In the genomic region with DNA sequence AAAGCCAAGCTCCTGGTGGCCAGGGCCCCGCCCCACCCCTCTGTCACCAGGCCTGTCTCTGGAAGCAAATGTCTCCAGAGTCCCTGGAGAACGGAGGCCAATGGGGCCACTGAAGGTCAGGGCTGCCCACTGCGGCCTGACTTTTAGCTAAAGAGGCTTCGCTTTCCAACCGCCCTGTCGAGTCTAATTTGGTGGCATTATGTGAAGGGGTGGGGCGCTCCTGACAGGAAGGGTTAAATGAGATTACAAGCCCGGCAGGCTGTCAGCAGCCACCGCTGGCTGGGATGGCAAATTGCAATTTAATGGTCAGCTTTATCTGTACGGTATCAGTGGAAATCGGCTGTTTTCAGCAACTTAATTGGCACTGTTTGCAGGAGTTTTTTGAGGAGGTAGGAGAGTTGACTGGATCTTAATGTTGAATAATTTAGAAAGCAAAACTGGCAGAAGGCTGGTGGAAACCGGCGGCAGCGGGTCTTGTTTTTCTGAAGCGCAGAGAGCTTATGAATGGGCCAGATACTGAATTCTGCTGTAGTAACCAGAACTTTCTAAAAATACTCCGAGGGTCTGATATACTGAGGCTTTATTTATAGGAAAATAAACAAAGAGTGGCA, we compare ENCODE assay signal across 14 mouse cellular contexts. TPM values are rescaled to one million over a fixed set of nuclear protein-coding genes. Genes with fewer than 3 reads are reported as not detected.
DNase-seq lines count a peak whose midpoint lies in the region; ATAC-seq and TF ChIP-seq lines count a peak whose summit lies in the region.
"Had no signal": no experiment of that assay in that cellular context is flagged by ENCODE, and none has a peak within 500 bp of the region (broad histone marks: within the 10 kb centered on the region; RNA-seq: fewer than 3 reads in every experiment).

No protein-coding gene starts in this region.

- TF ChIP-seq CTCF in midbrain, postnatal 0 days (IDR thresholded peaks at IDR 0.05), result no peak

- WGBS in heart, embryonic 11.5 days (ENCODE audit: insufficient replicate concordance), result 11% methylated on average over 16 of the region's 16 CpGs
- WGBS in embryonic facial prominence, embryonic 10.5 days, result 16% methylated on average over 16 of the region's 16 CpGs
- WGBS in hindbrain, embryonic 13.5 days, result 12% methylated on average over 16 of the region's 16 CpGs
- 16% methylated on average over 16 of the region's 16 CpGs for WGBS in midbrain, postnatal 0 days

- H3K27me3 ChIP-seq in heart, embryonic 11.5 days (ENCODE audit: control insufficient read depth, insufficient read depth, low read length), result peaks cover 17% of the 10 kb centered on the region
- H3K27me3 ChIP-seq in embryonic facial prominence, embryonic 10.5 days (replicated peaks; ENCODE audit: low read depth, poor library complexity, severe bottlenecking), result peaks cover 98% of the 10 kb centered on the region
- H3K27me3 ChIP-seq in hindbrain, embryonic 13.5 days, result peaks cover 82% of the 10 kb centered on the region
- peaks cover 24% of the 10 kb centered on the region; the same call in 1 of the 2 replicates for H3K27me3 ChIP-seq in midbrain, postnatal 0 days (ENCODE audit: insufficient read depth, low read length)

- no peaks in the 10 kb centered on the region for H3K36me3 ChIP-seq in heart, embryonic 11.5 days (ENCODE audit: control insufficient read depth, insufficient read depth, low read length)
- H3K36me3 ChIP-seq in embryonic facial prominence, embryonic 10.5 days (replicated peaks), result no peaks in the 10 kb centered on the region
- H3K36me3 ChIP-seq in hindbrain, embryonic 13.5 days, result no peaks in the 10 kb centered on the region
- no peaks in the 10 kb centered on the region for H3K36me3 ChIP-seq in midbrain, postnatal 0 days (ENCODE audit: insufficient read depth, low read length)
- H3K36me3 ChIP-seq: limb, embryonic 15.5 days had no signal

- H3K4me2 ChIP-seq in heart, embryonic 11.5 days, result peak overlapping the region; percentile 45
- peak overlapping the region; percentile 33 for H3K4me2 ChIP-seq in hindbrain, embryonic 13.5 days
- peak overlapping the region; percentile 28; the same call in 1 of the 2 replicates for H3K4me2 ChIP-seq in midbrain, postnatal 0 days (ENCODE audit: low read depth, low read length, poor library complexity, severe bottlenecking)
- H3K4me2 ChIP-seq: limb, embryonic 15.5 days had no signal

- DNase-seq in heart, adult 9 months (ENCODE audit: low spot score in 2 of 2), result no peak
- DNase-seq in embryonic facial prominence, embryonic 10.5 days (ENCODE audit: low spot score), result peak; percentile 64
- no peak for DNase-seq in midbrain, postnatal 0 days (ENCODE audit: low spot score)
- DNase-seq in cerebellum, adult 11-12 months, result no peak
- no peak for DNase-seq in ovary, postnatal 10 days (ENCODE audit: low spot score)
- DNase-seq in urinary bladder, postnatal 4 days (ENCODE audit: low spot score in 2 of 2), result no peak
- DNase-seq: heart, adult 11 months; kidney, postnatal 10 days; lung, postnatal 4 days had no signal

- no peak overlapping the region for H3K27ac ChIP-seq in heart, embryonic 11.5 days (ENCODE audit: low read depth, low read length)
- H3K27ac ChIP-seq in embryonic facial prominence, embryonic 10.5 days (replicated peaks), result no peak overlapping the region
- H3K27ac ChIP-seq in hindbrain, embryonic 13.5 days, result peak overlapping the region; percentile 66; the same call in 1 of the 2 replicates
- no peak overlapping the region; the same call in 1 of the 2 replicates for H3K27ac ChIP-seq in midbrain, postnatal 0 days (ENCODE audit: low read depth, low read length)
- H3K27ac ChIP-seq: limb, embryonic 15.5 days had no signal

- no peak overlapping the region for H3K9ac ChIP-seq in heart, embryonic 11.5 days (ENCODE audit: low read depth, low read length)
- H3K9ac ChIP-seq in hindbrain, embryonic 13.5 days, result peak overlapping the region; percentile 46; the same call in 1 of the 2 replicates
- no peak overlapping the region for H3K9ac ChIP-seq in midbrain, postnatal 0 days (replicated peaks; ENCODE audit: low read length, poor library complexity, severe bottlenecking)
- H3K9ac ChIP-seq: limb, embryonic 15.5 days had no signal

- no peak for ATAC-seq in heart, embryonic 11.5 days (replicated peaks; ENCODE audit: insufficient number of reproducible peaks, low FRiP score, low TSS enrichment)
- ATAC-seq in hindbrain, embryonic 13.5 days (ENCODE audit: low FRiP score), result no peak
- ATAC-seq in midbrain, postnatal 0 days (ENCODE audit: low FRiP score), result no peak
- ATAC-seq: Patski had no signal

- H3K4me3 ChIP-seq in heart, embryonic 11.5 days (ENCODE audit: low read depth, low read length), result no peak overlapping the region
- H3K4me3 ChIP-seq in embryonic facial prominence, embryonic 10.5 days, result no peak overlapping the region
- peak overlapping the region; percentile 23 for H3K4me3 ChIP-seq in hindbrain, embryonic 13.5 days
- H3K4me3 ChIP-seq in midbrain, postnatal 0 days (ENCODE audit: low read depth, low read length), result no peak overlapping the region; the same call in 1 of the 2 replicates
- H3K4me3 ChIP-seq: limb, embryonic 15.5 days had no signal

- H3K4me1 ChIP-seq in heart, embryonic 11.5 days (ENCODE audit: control insufficient read depth, insufficient read depth, low read length), result peaks cover 8% of the 10 kb centered on the region
- peaks cover 51% of the 10 kb centered on the region for H3K4me1 ChIP-seq in embryonic facial prominence, embryonic 10.5 days
- H3K4me1 ChIP-seq in hindbrain, embryonic 13.5 days (replicated peaks), result peaks cover 72% of the 10 kb centered on the region
- H3K4me1 ChIP-seq in midbrain, postnatal 0 days (ENCODE audit: insufficient read depth, low read length), result peaks cover 8% of the 10 kb centered on the region; the same call in 1 of the 2 replicates

- no peaks in the 10 kb centered on the region for H3K9me3 ChIP-seq in heart, embryonic 11.5 days (replicated peaks; ENCODE audit: control insufficient read depth, low read length)
- no peaks in the 10 kb centered on the region for H3K9me3 ChIP-seq in embryonic facial prominence, embryonic 10.5 days
- no peaks in the 10 kb centered on the region for H3K9me3 ChIP-seq in hindbrain, embryonic 13.5 days
- no peaks in the 10 kb centered on the region for H3K9me3 ChIP-seq in midbrain, postnatal 0 days (ENCODE audit: low read length)
- H3K9me3 ChIP-seq: limb, embryonic 15.5 days had no signal

RNA-seq across cellular contexts. Expression of a gene that starts 46.5 kb away (rescaled TPM):
- not detected in 2 replicates for polyA plus RNA-seq in heart, embryonic 11.5 days (2014; fragmentation: Nextera tagmentation; extraction: Ambion mirVana)
- not detected in 2 replicates for polyA plus RNA-seq in embryonic facial prominence, embryonic 10.5 days (2016; fragmentation: Nextera tagmentation; extraction: Ambion mirVana)
- polyA plus RNA-seq in hindbrain, embryonic 13.5 days (2015; fragmentation: Nextera tagmentation; extraction: Ambion mirVana), result 0.09 TPM in 1 of 2 replicates, not detected in the other
- total RNA-seq in midbrain, postnatal 0 days (2014; rRNA removed), result 0.24 TPM in 1 of 2 replicates, not detected in the other
- not detected in 2 replicates for polyA plus RNA-seq in midbrain, postnatal 0 days (2015; fragmentation: Nextera tagmentation; extraction: Ambion mirVana)
- polyA plus RNA-seq: C2C12; limb, embryonic 15.5 days; Patski had no signal
